Mouse (Mus musculus) cerebellum, adult 2 months (tissue): Measurements from ENCODE around the gene Rtp3. TPM values are rescaled to one million over a fixed set of nuclear protein-coding genes. Genes with fewer than 3 reads are reported as not detected.

ENCODE experiments used
- DNase-seq, 2 experiments: peaks; one replicate each; pipeline ENCODE4 v3.0.0; 2021
- H3K27ac ChIP-seq: fragments of 200-500 bp; 2 replicates; pipeline ENCODE4 v1.5.1; 2012; ENCODE audit warnings: low read length, control low read depth, inconsistent platforms; ENCODE audit not compliant: insufficient read depth
- H3K27me3 ChIP-seq: fragments of 200-500 bp; 2 replicates; pipeline ENCODE4 v1.6.1; 2012; ENCODE audit warnings: inconsistent platforms, mild to moderate bottlenecking, low read length, moderate library complexity; ENCODE audit not compliant: control insufficient read depth, insufficient read depth
- H3K4me1 ChIP-seq: fragments of 200-500 bp; 2 replicates; pipeline ENCODE4 v1.6.1; 2011; ENCODE audit warnings: low read length; ENCODE audit not compliant: control insufficient read depth, insufficient read depth
- H3K4me3 ChIP-seq: fragments of 200-500 bp; replicated peaks from 2 replicates; pipeline ENCODE3; 2011; ENCODE audit warnings: mild to moderate bottlenecking, low read depth, low read length, control low read depth; ENCODE audit not compliant: insufficient read depth
- CTCF ChIP-seq: fragments of 200-500 bp; IDR thresholded peaks from 2 replicates; pipeline ENCODE4 v1.5.1; 2011; ENCODE audit warnings: low read depth, mild to moderate bottlenecking, control low read depth, low read length, moderate library complexity, borderline replicate concordance; ENCODE audit not compliant: insufficient read depth
- POLR2A ChIP-seq: fragments of 200-500 bp; IDR thresholded peaks from 2 replicates; pipeline ENCODE4 v1.6.1; 2011; ENCODE audit warnings: low read length, control low read depth, borderline replicate concordance; ENCODE audit not compliant: insufficient read depth
- WGBS: fragments of 180-500 bp; shearing (Covaris S2); methylation state at CpG from one replicate; pipeline ENCODE4 v1.1.7; 2018; 5-methylcytosine and 5-hydroxymethylcytosine counted together
- polyA plus RNA-seq: library from polyadenylated mRNA; depleted of rRNA; stranded (reverse); fragments of >200 nt; gene quantifications from 2 replicates; pipeline ENCODE4 v1.2.3, GENCODE M21; 2012

Rtp3 gene
- polyA plus RNA-seq, 1 experiment: 0.34 TPM

DNA sequence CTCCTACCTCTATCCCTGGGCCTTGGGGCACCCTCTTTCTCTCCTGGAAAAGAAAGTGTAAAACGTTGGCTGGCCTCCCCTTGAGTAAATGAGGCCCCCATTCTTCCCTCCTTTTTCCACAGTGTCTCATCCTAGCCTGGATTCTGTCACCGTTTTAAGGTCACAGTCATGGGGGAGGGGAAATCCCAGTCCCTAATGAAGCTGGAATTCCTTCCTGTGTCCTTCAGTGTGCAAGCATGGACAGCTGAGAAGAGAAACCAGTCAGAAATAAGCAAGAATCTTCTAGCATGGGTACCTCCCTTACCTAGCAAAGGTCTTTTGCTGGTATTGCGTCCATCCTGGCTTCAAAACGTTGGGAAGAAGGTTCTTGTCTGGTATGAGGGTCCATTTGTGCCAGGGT lies 1.2 kb downstream of the Rtp3 start:
- H3K27me3 ChIP-seq: no peaks in the 10 kb centered on the region
- DNase-seq: no peak
- WGBS: 66% methylated on average over 4 of the region's 4 CpGs
- H3K27ac ChIP-seq: no peak overlapping the region
- TF ChIP-seq CTCF: no peak
- TF ChIP-seq POLR2A: no peak
- no peaks in the 10 kb centered on the region for H3K4me1 ChIP-seq
- no peak overlapping the region for H3K4me3 ChIP-seq

- H3K4me3 ChIP-seq: no peak overlapping the region
- no peaks in the 10 kb centered on the region for H3K27me3 ChIP-seq
- WGBS: 82% methylated on average over 3 of the region's 3 CpGs
- no peak overlapping the region for H3K27ac ChIP-seq
- H3K4me1 ChIP-seq: no peaks in the 10 kb centered on the region
- DNase-seq: no peak
- TF ChIP-seq POLR2A (no peak), CTCF (no peak)
Observed at GRCm38 (mm10) chr9:110988078-110988477, 2.3 kb downstream of the Rtp3 start.

DNA sequence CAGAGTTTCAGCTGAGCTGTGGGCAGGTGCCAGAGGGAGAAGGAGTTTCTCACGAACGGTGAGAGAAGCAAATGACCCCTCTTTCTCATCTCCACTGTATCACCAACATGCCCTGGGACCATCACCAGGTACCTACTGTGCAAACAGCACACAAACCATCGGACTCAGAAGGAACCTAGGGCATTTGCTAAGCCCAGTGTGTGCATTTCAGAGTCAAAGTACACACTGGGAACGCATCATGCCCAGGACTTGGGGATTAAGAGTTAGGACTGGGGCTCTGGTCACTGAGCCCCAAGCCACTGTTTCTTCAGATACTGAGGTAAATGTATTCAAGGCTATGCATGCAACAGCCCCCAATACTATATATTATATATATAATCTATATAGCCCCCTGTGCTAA lies 3.1 kb downstream of the Rtp3 start:
- WGBS: 78% methylated on average over 4 of the region's 4 CpGs
- Histone ChIP-seq H3K4me1 (no peaks in the 10 kb centered on the region), H3K27ac (no peak overlapping the region), H3K4me3 (no peak overlapping the region), H3K27me3 (no peaks in the 10 kb centered on the region)
- no peak for TF ChIP-seq POLR2A
- no peak for TF ChIP-seq CTCF
- DNase-seq: no peak

- Histone ChIP-seq H3K4me3 (no peak overlapping the region), H3K4me1 (no peaks in the 10 kb centered on the region), H3K27ac (no peak overlapping the region), H3K27me3 (no peaks in the 10 kb centered on the region)
- DNase-seq: no peak
- TF ChIP-seq POLR2A (no peak), CTCF (no peak)
- 84% methylated on average over 8 of the region's 8 CpGs for WGBS
Observed at GRCm38 (mm10) chr9:110985951-110986350, 4.4 kb downstream of the Rtp3 start.

- no peak for TF ChIP-seq POLR2A
- TF ChIP-seq CTCF: no peak
- H3K4me3 ChIP-seq: no peak overlapping the region
- H3K27me3 ChIP-seq: no peaks in the 10 kb centered on the region
- DNase-seq: no peak
- no peak overlapping the region for H3K27ac ChIP-seq
- no peaks in the 10 kb centered on the region for H3K4me1 ChIP-seq
- WGBS: 94% methylated on average over 5 of the region's 5 CpGs
Observed at GRCm38 (mm10) chr9:110985541-110985940, 4.8 kb downstream of the Rtp3 start.

- Histone ChIP-seq H3K4me1 (no peaks in the 10 kb centered on the region), H3K27me3 (no peaks in the 10 kb centered on the region), H3K27ac (no peak overlapping the region), H3K4me3 (no peak overlapping the region)
- no peak for TF ChIP-seq CTCF
- TF ChIP-seq POLR2A: no peak
- WGBS: 88% methylated on average over 9 of the region's 9 CpGs
- DNase-seq: no peak
Observed at GRCm38 (mm10) chr9:110984096-110984495, 6.3 kb downstream of the Rtp3 start.

- 48% methylated on average over 4 of the region's 4 CpGs for whole genome bisulfite sequencing
- TF ChIP-seq CTCF (no peak), POLR2A (no peak)
- Histone ChIP-seq H3K27me3 (no peaks in the 10 kb centered on the region), H3K4me1 (no peaks in the 10 kb centered on the region), H3K4me3 (no peak overlapping the region), H3K27ac (no peak overlapping the region)
- DNase-seq: no peak
Observed at GRCm38 (mm10) chr9:110982351-110982750, 8.0 kb downstream of the Rtp3 start.

GRCm38 (mm10) chr9:110979411-110979810 lies 11.0 kb downstream of the Rtp3 start:
- DNase-seq: no peak
- 92% methylated on average over 11 of the region's 11 CpGs for WGBS

More at GRCm38 (mm10) chr9:110979411-110979810, 11.0 kb downstream of the Rtp3 start:
- no peak overlapping the region for H3K4me3 ChIP-seq
- H3K27me3 ChIP-seq: no peaks in the 10 kb centered on the region
- H3K27ac ChIP-seq: no peak overlapping the region
- TF ChIP-seq CTCF (no peak), POLR2A (no peak)
- H3K4me1 ChIP-seq: no peaks in the 10 kb centered on the region
